Mouse (Mus musculus) 3134 (cell line): ENCODE results near the gene Dupd1.

Source experiments
- DNase-seq: peaks from one replicate; pipeline ENCODE4 v3.0.0-alpha.2; 2011; ENCODE audit warnings: low spot score; ENCODE audit not compliant: insufficient read length; ENCODE audit errors: extremely low read depth

The Dupd1 gene

DNA sequence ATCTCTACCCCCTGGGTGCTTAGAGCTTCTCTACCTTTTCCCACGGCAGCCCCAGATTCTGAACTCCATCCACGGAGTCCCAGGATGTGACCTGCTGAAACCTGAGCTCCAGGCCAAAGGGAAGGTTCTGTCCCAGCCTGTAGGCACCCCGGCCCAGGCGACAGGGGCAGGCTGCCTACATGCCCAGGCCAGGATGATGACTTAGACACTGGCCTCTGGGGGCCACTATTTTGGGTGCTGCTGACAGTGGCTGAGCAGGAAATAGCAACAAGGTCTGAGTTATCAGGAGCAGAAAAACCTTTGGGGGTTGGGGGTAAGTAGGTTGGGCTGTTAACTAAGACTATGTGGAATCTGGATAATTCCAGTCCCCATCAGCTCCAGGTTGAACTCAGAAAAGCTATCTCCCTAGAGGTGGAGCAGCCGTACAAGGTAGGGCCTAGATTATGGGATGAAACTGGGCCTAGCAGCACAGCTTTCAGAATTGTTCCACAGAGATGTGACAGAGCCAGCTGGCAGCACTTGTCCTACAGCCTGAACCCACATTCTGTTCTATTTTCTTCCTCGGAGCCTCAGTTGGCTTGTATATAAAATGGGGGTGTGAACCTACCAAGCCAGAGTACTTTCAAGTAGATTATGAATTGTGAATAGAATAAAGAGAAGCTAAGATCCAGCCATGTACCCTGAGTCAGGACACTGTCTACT is 14.8 kb upstream of the Dupd1 start:
- DNase-seq: peak; percentile 18

DNA sequence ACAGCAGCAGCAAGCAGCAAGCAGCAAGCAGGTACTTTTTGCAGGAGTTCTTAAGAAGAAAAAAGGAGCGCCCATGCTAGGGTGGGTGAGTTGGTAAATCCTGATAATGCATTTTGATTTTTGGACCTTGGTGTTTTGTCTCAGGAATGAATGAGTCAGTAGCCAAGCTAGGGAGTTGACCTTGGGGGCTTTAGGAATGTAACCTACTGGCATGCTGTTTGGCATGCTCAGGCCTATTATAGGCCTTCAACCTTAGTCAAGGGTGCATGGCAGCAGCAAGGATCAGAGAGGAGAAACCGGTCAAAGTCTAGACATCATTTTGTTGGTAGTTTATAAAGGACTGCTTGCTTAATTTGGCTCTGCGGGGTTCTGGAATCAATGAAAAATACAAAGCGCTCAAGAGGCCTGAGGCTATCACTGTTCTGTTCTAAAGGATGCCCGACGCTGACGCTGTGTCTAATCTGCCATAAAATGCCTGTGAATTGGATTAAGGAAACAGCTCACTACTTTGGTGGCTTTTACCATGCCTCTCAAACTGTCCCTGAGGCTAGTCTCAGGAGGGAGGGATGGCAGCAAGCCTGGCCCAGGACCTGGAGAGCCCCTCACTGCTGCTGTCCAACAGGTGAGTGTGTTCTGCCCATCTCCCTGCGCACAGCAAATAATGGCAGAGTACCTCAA is 7.8 kb upstream of the Dupd1 start:
- DNase-seq: no peak

DNA sequence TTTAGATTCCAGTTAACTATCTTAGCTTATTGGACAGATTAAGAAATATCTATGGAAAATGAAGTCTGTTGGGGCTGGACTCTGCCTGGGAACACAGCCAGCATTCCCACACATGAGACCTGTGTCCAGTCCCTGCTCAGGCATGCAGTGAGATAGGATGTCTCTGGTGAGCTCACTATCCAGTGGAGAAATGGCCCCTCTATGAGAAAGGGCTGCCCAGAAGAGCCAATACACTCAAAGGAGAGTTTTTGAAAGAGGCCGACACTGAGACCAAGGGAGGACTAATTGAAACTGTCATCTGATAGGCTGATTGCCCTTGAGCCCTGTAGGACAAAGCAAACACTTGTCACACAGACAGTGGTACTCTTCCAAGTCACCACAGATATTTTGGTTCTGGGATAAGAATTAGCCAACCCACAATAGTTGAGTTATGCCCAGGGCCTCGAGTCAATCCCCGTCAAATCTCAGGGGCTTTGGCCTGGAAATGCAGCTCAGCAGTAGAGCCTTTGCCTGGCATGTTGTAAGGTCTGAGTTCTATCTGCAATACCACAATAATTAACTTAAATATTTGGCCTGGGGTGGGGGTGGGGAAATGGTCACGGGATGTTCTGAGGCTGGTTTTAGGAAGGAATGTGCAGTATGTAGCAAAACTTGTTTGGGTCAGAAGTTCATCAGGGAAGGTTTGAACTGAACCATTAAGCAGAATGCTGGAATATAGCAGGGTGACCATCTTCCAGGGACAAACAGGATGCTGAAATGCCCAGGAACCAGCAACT is 6.2 kb upstream of the Dupd1 start:
- no peak for DNase-seq

DNA sequence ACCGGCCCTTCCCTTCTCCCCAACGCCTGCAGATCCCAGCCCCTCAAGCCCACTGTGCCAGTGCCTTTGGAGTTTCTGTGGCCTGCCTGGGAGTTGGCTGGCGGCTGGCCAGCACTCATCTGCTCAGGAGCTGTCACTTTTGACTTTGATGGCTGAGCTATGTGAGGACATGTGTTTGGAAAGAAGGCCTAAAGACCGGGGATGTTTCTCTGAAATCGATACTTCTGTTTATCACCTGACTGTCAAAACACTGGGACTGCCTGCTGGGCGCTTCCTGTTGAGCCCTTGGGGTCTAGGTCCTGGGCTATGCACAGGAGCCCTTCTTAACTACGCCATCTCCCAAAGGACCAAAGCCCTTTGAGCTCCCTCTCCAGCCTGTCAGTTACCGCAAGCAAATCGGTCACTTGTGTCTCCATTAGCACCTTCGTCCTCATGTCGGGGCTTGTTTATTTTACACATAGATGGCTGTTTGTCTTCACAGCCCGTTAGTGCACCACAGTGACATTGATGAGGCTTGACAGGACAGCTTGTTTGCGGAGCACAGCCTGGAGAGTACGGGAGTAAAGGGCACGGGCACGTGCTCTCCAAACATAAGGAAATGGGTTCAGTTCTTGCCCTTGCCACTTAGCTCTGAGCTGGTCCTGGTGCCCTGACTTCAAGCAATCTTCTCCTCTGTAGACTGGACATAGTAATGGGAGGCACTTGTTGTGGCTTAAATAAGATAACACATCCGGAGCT is 5.4 kb upstream of the Dupd1 start:
- no peak for DNase-seq

DNA sequence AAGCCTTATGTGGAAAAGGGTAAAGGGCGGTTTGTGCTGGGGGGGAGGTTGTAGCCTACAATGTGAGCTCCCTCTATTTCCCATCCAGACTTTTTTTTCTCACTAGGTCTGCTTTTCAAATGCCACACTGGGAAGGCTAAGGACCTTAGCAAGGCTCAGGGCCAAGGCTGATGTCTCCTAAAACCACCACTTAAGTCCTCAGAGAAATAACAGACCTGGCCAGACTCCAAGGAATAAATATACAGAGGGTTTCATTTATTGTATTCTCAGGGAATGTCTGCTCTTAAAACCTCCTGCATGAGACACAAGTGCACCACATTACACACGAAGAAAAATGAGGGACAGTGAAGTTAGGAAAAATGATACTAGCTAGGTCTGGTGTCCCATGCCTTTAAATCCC is 3.1 kb downstream of the Dupd1 start:
- no peak for DNase-seq

DNA sequence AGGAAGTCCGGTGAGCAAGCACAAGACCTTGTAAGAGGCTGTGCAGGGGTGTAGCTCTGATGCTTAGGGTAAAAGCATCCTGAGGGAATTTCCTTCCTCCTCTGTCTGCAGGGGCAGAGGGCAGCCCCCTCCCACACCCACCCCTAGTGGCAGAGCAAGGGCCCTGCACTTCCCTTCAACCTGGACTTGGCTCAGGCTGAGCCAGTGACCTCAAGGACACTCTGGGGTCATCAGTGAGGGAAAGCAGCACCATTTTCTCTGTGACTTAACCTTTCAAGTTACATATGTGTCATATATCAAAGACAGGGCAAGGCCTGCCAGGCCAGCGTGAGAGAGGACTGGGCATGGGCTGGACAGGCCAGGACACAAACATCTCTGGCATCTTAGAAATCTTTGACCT is 4.8 kb downstream of the Dupd1 start:
- no peak for DNase-seq

DNA sequence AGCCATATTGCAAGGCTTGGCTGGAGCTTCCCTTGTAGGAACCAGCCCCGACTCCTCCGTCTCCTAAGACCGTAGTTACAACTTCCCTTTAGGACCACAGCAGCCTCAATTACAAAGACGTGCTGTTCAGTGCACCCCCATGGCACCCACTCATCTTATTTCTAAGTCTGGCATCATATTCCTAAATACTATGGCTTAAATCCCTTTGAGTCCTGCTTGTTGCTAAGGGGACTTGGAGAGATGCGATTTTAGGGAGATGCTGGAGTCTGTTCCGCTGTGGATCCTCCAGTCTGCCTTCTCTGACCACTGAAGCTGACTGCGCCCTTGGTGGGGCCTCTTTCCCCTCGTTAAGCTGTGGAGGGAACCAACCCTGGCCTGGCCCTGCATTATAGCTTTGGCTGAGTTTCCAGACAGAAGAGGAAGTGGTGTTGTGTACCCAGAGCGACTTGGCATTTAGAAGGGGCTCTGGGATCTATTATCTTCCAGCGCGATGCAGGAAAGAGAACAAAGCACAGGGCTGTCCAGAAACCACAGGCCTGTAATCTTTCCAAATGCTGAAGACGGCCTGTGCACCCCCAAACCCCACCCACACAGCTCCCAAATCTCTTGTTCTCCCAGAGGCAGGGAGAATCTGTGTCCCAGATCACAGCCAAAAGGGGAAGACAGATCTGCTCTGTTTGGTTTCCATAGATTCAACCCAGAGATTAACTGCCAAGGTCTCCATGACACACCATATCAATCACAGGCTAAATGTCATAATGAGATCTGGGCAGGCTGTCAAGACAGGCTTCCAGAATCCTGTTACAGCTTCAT is 7.4 kb downstream of the Dupd1 start:
- no peak for DNase-seq

DNA sequence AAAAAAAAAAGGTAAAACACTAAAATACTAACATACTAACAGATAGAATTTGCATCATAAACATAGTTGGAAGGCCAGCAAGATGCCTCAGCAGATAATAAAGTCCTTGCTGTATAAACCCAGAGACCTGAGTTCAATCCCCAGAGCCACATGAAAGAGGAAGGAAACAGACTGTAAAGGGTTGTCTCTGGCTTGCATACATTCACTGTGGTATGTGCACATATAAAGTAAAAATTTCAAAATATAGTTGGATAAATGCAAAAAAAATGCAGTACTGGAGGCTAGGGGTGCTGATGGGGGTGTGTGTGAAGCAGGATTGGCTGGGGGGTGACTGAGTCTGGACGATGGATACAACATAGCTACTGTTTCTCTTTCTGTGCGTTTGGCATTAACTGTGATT is 8.9 kb downstream of the Dupd1 start:
- DNase-seq: no peak

DNA sequence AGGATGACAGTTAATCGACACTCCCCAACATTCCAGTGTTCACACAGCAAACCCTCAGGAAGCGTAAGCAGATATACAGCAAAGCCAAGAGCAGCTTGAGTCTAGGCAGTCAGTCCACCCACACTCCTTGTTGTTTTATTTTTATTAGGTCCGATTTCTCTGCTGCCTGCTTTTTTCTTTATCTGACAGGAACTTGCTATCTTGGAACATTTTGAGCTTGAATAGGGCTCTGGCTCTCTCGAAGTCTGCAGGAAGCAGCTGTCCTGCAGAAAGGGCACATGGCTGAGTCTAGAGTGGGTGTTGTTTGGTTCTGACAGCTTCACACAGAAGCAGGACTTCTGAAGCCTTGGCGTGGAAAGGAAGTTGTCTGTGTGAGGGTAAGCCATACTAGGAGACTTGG is 11.1 kb downstream of the Dupd1 start:
- DNase-seq: no peak

DNA sequence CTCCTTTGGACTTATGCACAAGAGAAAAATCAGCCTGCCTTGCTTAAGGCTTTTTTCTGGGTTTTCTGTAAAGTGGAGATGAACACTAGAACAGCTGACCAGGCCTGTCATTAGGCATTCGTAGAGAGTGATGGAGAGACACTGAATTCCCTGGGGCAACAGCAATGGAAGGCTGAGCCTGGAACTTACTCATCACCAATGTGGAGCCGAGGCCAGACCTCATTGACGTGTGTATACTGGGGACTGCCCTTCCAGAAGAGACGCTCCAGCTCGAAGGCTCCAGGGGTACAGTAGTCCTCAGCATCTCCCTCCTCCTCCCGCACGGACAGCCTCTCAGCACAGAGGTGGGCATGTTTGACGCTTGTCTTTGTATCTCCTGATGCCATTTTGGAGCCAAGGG is 11.7 kb downstream of the Dupd1 start:
- no peak for DNase-seq

DNA sequence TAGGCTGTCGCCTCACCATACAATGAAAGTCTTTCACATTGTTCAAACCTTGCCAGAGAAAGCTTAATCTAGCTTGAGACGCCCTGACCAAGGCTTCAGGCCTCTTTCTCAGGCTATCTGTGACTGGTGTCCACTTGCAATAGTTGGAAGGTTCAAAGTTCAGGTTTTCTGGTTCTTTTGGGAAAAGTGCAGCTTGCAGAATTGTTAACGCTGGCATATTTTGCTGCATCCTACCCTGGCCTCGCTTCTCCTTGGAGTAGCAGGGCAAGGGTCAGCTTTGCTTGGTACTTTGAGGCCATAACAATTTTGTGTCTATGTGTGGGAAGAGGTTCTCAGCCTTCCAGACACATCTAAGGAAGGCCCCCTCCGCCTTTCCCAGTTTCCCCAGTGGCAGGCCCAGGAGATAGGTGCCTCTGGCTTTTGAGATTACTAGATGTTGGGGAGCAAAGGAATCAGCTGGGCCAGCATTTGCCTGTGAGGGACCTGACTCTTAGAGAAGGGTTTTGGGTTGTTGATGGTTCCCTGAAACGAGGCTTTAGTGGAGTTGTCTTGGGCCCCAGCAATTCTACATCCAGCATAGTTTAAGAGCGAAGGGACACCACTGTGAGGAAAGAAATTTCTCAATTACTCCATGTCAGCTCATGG is 18.1 kb downstream of the Dupd1 start:
- no peak for DNase-seq

DNA sequence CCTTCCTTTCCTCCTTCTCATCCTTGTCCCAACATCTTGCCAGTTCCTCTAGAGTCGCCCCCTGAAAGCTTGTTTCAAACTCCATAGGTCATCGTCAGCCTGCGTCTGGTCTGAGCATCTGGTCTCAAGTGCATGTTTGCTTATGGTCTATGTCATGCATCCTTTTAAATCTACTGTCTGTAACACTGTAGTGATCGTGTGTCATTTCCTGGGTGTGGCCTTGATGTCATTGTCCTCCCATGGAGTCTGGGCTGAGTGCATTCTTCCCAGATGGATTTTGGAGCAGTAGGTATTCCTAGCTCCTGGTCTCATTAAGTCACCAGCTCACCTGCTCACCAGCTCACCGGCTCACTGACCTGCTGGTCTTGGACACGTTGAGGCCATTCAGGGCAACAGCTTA is 19.4 kb downstream of the Dupd1 start:
- DNase-seq: no peak

DNA sequence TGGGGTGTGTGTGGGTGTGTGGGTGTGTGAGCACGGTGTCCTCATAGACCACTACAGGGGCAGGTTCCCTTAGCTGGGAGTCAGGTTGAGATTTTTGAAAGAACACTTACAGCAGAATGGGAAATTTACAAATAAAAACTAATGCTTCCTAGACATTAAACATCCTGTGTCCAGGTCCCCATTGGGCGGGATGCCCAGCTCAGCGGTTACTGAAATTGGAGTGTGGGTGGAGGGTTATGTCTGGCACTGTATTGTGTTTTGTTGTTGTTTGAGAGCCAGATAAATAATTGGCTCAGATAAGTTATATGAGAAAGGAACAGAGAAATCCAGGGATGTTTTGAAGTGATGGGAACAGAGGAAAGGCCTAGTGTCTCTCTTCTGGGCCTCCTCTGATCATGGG is 23.3 kb downstream of the Dupd1 start:
- DNase-seq: no peak

DNA sequence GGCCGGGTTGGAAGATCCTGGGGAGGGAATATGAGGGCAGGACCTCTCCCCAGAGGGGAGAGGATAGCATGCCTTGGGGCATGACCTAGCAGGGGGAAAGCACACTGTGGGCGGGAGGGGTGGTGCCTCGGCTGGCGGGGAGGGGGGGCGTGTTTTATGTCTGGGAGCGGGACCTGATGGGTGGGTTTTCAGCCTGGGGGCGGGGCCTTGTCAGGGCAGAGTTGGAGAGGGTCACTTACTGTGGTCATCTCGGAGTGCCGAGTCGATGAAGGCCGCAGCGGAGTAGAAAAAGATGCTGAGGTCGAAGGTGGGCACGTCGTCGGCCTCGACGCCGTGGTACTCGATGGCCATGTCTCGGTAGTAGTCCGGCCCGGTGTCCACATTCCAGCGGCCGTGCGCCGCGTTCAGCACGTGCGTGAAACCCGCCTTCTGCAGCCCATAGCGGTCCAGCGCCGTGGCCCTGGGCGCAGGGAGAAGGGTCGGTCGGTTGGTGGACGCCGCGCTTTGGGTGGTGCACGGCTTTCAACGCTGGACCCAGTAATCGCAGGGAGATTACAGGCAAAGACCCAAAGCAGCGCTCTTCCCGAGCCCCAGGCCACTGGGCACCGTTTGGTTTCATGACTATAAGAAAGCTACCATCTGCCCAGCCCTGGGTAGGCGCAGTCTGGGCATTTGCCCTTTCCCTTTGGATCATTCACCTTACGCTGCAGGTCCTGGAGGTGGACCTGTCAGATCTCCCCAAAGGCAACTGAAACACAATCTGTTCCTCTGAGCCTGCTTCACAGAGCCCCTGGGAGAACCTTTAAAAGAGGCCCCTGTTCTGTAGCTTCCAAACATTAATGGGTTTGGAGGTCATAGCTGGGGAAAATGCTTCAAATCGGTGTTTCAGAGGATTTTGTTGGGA is 27.7 kb downstream of the Dupd1 start:
- no peak for DNase-seq

DNA sequence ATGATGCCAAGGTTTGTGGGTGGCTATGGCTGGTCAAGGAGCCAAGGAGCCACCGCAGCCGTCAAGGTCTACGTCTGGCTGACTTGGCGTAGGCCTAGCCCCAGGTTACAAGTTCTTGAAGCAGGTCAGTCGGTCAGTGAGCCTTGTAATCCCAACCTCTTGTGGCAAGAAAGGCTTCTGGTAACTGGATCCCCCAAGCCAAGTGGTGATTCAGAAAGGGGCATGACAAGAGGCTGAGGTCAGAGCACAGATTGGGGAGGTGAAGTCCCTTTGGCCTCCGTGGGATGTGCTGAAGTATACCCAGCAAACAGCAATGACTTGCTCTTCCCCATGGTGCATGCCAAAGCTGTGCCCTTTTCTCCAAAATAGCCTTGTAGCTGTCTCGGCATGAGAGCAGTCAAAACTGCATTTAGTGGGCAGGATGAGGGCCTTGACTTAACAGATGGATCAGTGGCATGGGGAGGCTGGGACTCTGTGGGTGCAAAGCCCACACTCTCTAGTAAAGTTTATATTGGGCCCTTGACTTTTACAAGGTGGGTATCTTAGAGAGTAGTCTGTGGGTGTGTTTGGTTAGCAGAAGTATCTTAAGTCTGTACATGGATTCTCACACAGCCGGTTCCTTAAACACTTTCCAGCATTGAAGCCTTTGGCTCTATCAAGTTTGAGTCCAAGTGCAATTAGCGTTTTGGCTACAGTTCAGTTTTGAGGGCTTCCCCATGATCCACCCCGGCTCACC is 28.8 kb downstream of the Dupd1 start:
- no peak for DNase-seq

DNA sequence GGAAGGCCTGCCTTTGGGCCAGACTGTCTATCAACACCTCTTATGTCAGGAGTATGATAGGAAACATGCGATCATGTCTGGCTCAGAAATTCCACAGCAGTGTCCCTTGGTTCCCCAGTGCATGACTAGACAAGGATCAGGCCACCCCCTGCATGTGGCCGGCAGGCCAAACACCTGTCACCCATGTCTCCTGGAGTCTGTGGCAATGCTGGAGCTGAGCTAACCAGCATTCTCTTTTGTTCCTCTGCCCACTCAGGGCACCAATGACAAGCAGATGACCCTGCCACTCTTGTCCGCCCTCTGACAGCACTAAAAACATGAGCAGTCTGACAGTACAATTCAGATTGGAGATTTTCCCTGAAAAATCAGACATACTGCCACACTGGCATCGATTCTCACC is 30.5 kb downstream of the Dupd1 start:
- DNase-seq: no peak

DNA sequence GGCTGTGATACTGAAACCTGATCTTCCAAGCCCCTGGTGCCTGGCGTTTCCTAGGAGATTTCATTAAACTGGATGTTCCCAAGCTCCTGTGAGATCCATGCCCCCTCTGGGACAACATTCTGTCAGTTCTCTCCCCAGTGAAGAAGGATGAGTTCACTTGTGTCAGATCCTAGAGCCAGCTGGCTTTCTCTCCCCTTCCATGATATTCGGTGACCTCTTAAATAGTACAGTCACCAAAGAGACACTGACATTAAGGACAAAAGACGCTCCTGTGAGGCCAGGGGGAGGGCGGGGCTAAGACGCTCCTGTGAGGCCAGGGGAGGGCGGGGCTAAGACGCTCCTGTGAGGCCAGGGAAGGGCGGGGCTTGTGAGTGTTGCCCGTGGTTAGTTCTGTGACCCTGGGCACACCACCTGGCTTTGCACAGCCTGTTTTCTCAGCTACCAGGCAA is 31.7 kb downstream of the Dupd1 start:
- DNase-seq: peak; percentile 66

DNA sequence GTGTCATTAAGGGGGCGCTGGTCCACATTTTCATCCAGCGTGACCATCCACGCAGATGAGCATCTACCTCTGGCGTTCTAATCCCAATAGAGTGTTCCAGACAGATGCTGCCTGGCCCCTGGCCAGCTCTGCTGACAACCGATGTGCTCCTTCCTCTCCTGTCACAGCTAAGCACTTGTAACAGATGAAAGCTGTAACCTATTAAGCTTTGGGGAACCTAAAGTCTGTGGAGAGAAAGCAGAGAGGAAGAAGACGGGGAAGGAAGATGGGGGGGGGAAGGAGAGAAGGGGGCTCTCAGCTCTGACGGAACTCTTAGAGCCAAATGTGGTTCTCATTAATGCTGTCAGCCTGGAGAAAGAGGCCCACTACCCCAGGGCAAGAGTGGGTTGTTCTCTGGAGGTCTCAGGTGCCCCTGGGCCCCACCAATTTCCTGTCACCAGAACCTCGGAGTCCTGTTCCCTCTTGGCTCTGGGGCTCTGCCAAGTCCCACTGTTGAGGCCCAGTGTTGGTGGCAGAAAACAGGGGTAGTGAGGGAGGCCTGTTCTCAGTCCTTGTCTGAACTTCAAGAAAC is 34.7 kb downstream of the Dupd1 start:
- DNase-seq: no peak
